Mouse (Mus musculus) liver, embryonic 16.5 days (tissue): ENCODE results near the gene Kcnk3. TPM values are rescaled to one million over a fixed set of nuclear protein-coding genes. Genes with fewer than 3 reads are reported as not detected.

Experiments used
- ATAC-seq: fragments of 200-750 bp; cut with Nextera tagmentation; 2 replicates; pipeline ENCODE4 v1.8.0; 2017; ENCODE audit warnings: low read depth, mild to moderate bottlenecking, moderate number of reproducible peaks, moderate library complexity
- H3K27ac ChIP-seq: fragments of 300-500 bp; sonication (generic); 2 replicates; pipeline ENCODE4 v1.5.1; 2014; ENCODE audit warnings: mild to moderate bottlenecking, low read length
- H3K27me3 ChIP-seq: fragments of 300-500 bp; sonication (generic); 2 replicates; pipeline ENCODE4 v1.6.1; 2014; ENCODE audit warnings: low read depth, low read length, mixed read lengths; ENCODE audit not compliant: control insufficient read depth, insufficient read depth
- H3K36me3 ChIP-seq: fragments of 300-500 bp; sonication (generic); 2 replicates; pipeline ENCODE4 v1.6.1; 2014; ENCODE audit warnings: mild to moderate bottlenecking; ENCODE audit not compliant: control insufficient read depth, insufficient read depth
- H3K4me1 ChIP-seq: fragments of 300-500 bp; sonication (generic); 2 replicates; pipeline ENCODE4 v1.6.1; 2014; ENCODE audit warnings: low read depth, low read length, mixed read lengths; ENCODE audit not compliant: control insufficient read depth
- H3K4me2 ChIP-seq: fragments of 300-500 bp; sonication (generic); 2 replicates; pipeline ENCODE4 v1.6.1; 2014; ENCODE audit warnings: low read depth, low read length, mixed read lengths
- H3K4me3 ChIP-seq: fragments of 300-500 bp; sonication (generic); 2 replicates; pipeline ENCODE4 v1.5.1; 2014; ENCODE audit warnings: low read depth, mild to moderate bottlenecking, low read length
- H3K9ac ChIP-seq: fragments of 300-500 bp; sonication (generic); 2 replicates; pipeline ENCODE4 v1.6.1; 2014; ENCODE audit warnings: low read depth, low read length
- H3K9me3 ChIP-seq: fragments of 300-500 bp; sonication (generic); replicated peaks from 2 replicates; pipeline ENCODE4 v1.6.1; 2016; ENCODE audit warnings: low read length; ENCODE audit not compliant: control insufficient read depth
- WGBS: fragments of 180-500 bp; shearing (Covaris S2); extraction: QIAGEN DNeasy Blood & Tissue Kit; methylation state at CpG from one replicate; pipeline ENCODE4 v1.1.7; 2014; ENCODE audit not compliant: insufficient replicate concordance; 5-methylcytosine and 5-hydroxymethylcytosine counted together
- polyA plus RNA-seq: library from polyadenylated mRNA; unstranded; fragments of >200 nt; fragmentation: Nextera tagmentation; extraction: Ambion mirVana; gene quantifications from 2 replicates; pipeline ENCODE4 v1.2.1, GENCODE M21; 2015

The Kcnk3 gene
- polyA plus RNA-seq, 1 experiment from 2014 or later = 0.47 TPM

GRCm38 (mm10) chr5:30559421-30559820, 28.5 kb upstream of the Kcnk3 start:
- no peak overlapping the region for H3K4me3 ChIP-seq
- no peaks in the 10 kb centered on the region for H3K4me1 ChIP-seq
- no peaks in the 10 kb centered on the region for H3K9me3 ChIP-seq
- H3K9ac ChIP-seq = no peak overlapping the region
- H3K27me3 ChIP-seq = no peaks in the 10 kb centered on the region
- no peak overlapping the region for H3K27ac ChIP-seq
- H3K36me3 ChIP-seq = no peaks in the 10 kb centered on the region
- ATAC-seq = no peak
- H3K4me2 ChIP-seq = no peak overlapping the region
- WGBS = 61% methylated on average over 3 of the region's 3 CpGs

- Histone ChIP-seq H3K27ac (no peak overlapping the region), H3K4me3 (no peak overlapping the region), H3K27me3 (no peaks in the 10 kb centered on the region), H3K9me3 (no peaks in the 10 kb centered on the region), H3K4me2 (no peak overlapping the region), H3K4me1 (no peaks in the 10 kb centered on the region), H3K9ac (no peak overlapping the region), H3K36me3 (no peaks in the 10 kb centered on the region)
- ATAC-seq = no peak
- 19% methylated on average over 3 of the region's 3 CpGs for WGBS
These were observed 27.9 kb upstream of the Kcnk3 start for GRCm38 (mm10) chr5:30559986-30560493.

DNA sequence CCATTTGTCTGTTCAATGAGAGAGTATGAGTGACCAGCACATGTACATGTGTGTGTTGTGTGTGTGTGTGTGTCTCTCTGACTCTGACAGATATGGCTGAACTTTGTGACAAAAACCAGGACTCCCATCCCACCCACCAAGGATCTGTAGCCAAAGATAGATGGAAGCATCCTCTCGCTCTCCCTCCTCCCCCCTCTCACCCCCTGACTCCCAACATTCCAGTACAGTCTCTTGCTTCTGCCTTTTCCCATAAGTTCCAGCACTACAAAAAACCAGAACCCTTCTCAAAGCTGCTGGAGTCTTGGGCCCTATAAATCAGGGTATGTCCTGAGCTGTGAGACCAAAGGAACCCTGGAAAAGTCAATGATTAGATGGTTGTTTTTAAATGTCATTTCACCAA, 19.5 kb upstream of the Kcnk3 start:
- WGBS = 82% methylated on average over 1 of the region's 1 CpGs
- ATAC-seq = no peak

GRCm38 (mm10) chr5:30571820-30572219, 16.1 kb upstream of the Kcnk3 start:
- Histone ChIP-seq H3K27me3 (no peaks in the 10 kb centered on the region), H3K36me3 (no peaks in the 10 kb centered on the region), H3K4me2 (no peak overlapping the region), H3K9me3 (no peaks in the 10 kb centered on the region), H3K4me1 (no peaks in the 10 kb centered on the region; the same call in 1 of the 2 replicates), H3K4me3 (no peak overlapping the region), H3K9ac (no peak overlapping the region), H3K27ac (no peak overlapping the region)
- no peak for ATAC-seq
- WGBS = 53% methylated on average over 5 of the region's 5 CpGs

More for the DNA sequence above, 19.5 kb upstream of the Kcnk3 start:
- Histone ChIP-seq H3K9me3 (no peaks in the 10 kb centered on the region), H3K36me3 (no peaks in the 10 kb centered on the region), H3K4me3 (no peak overlapping the region), H3K27me3 (no peaks in the 10 kb centered on the region), H3K9ac (no peak overlapping the region), H3K4me1 (no peaks in the 10 kb centered on the region), H3K4me2 (no peak overlapping the region), H3K27ac (no peak overlapping the region)

GRCm38 (mm10) chr5:30574367-30574766, 13.6 kb upstream of the Kcnk3 start:
- Histone ChIP-seq H3K27me3 (peaks cover 2% of the 10 kb centered on the region; the same call in 1 of the 2 replicates), H3K4me2 (no peak overlapping the region), H3K4me3 (no peak overlapping the region), H3K27ac (no peak overlapping the region), H3K9ac (no peak overlapping the region), H3K4me1 (no peaks in the 10 kb centered on the region; the same call in 1 of the 2 replicates), H3K36me3 (no peaks in the 10 kb centered on the region), H3K9me3 (no peaks in the 10 kb centered on the region)
- no peak for ATAC-seq
- 67% methylated on average over 8 of the region's 8 CpGs for WGBS

DNA sequence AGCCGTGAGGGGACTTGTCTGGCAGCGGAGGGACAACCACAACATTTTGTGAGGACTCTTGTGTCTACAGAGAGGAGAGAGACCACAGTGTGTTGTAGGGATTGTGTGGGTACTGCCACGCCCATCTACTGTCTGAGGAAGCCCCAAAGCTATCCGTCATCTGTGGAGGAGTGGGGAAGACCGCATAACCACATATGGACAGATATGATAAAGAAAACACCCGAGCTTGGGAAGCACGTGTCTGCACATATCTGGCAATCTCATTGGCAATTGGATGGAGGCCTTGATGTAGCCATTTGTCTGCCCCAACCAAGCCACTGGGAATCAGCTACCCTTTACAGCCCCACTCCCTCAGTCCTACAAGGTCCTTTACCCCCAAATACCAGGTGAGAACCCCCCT, 11.7 kb upstream of the Kcnk3 start:
- Histone ChIP-seq H3K27ac (no peak overlapping the region), H3K4me2 (no peak overlapping the region), H3K9ac (no peak overlapping the region), H3K4me3 (no peak overlapping the region), H3K4me1 (no peaks in the 10 kb centered on the region; the same call in 1 of the 2 replicates), H3K36me3 (no peaks in the 10 kb centered on the region), H3K9me3 (no peaks in the 10 kb centered on the region), H3K27me3 (peaks cover 2% of the 10 kb centered on the region; the same call in 1 of the 2 replicates)
- 29% methylated on average over 7 of the region's 7 CpGs for WGBS
- no peak for ATAC-seq

DNA sequence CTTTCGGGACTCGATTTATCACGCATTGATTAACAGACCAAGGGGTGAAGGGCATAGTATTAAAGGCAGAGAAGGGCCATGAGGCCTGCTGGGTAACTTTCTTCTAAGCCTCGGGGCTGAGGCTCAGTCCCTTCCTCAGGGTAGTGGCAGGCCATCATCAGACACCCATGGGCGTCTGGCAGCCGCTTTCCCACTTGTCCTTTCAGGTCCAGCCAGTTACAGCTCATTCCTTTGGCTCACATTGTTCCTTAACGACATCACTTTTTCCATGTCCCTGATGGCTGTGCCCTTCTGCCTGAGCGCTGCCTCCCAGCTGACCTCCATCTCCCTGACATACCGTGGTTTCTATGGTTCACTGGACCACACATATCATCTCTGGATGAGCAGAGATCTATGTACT, 10.7 kb upstream of the Kcnk3 start:
- H3K4me1 ChIP-seq = no peaks in the 10 kb centered on the region; the same call in 1 of the 2 replicates
- ATAC-seq = no peak
- no peak overlapping the region for H3K4me2 ChIP-seq
- 61% methylated on average over 9 of the region's 9 CpGs for WGBS
- no peaks in the 10 kb centered on the region for H3K36me3 ChIP-seq
- peaks cover 2% of the 10 kb centered on the region; the same call in 1 of the 2 replicates for H3K27me3 ChIP-seq
- no peak overlapping the region for H3K9ac ChIP-seq
- no peak overlapping the region for H3K4me3 ChIP-seq
- H3K27ac ChIP-seq = no peak overlapping the region
- H3K9me3 ChIP-seq = no peaks in the 10 kb centered on the region

GRCm38 (mm10) chr5:30577654-30578310, 10.2 kb upstream of the Kcnk3 start:
- no peak for ATAC-seq
- no peak overlapping the region for H3K4me2 ChIP-seq
- 67% methylated on average over 12 of the region's 12 CpGs for WGBS

DNA sequence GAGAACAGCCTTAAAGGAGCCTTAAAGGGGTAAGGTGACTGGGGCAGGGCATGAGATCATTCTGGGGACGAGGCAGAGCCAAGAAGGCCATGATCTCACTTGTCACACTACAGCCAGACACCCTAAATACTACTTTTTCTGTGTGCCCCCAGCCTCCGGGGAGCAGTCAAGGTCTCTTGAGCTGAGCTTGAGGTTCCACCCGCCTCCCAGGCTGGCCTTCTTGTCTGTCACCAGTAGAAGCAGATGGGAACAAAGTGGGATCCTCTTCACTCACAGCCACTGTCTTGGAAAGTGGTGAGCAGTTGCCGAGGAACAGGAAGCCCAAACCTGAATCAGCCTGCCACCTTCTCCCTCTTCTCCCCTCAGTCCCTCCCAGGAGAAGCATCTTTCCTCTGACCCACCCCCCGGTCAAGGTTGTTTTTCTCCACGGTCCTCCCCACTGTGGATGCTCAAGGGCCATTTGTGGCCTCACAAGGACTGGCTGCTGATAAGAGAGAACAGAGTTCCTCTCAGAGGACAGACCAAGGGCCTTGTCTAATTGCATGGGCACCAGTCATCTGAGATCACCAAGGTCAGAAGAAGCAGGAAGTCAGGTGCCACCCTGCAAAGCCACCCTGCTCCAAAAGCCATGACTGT, 9.4 kb upstream of the Kcnk3 start:
- ATAC-seq = no peak
- Histone ChIP-seq H3K4me3 (no peak overlapping the region), H3K27ac (no peak overlapping the region), H3K9me3 (no peaks in the 10 kb centered on the region), H3K27me3 (peaks cover 2% of the 10 kb centered on the region; the same call in 1 of the 2 replicates), H3K4me2 (no peak overlapping the region), H3K36me3 (no peaks in the 10 kb centered on the region), H3K9ac (no peak overlapping the region), H3K4me1 (no peaks in the 10 kb centered on the region; the same call in 1 of the 2 replicates)
- WGBS = 51% methylated on average over 6 of the region's 6 CpGs

More at GRCm38 (mm10) chr5:30577654-30578310, 10.2 kb upstream of the Kcnk3 start:
- H3K9me3 ChIP-seq = no peaks in the 10 kb centered on the region
- H3K4me3 ChIP-seq = no peak overlapping the region
- no peak overlapping the region for H3K27ac ChIP-seq
- H3K27me3 ChIP-seq = peaks cover 2% of the 10 kb centered on the region; the same call in 1 of the 2 replicates
- no peaks in the 10 kb centered on the region for H3K36me3 ChIP-seq
- no peaks in the 10 kb centered on the region; the same call in 1 of the 2 replicates for H3K4me1 ChIP-seq
- H3K9ac ChIP-seq = no peak overlapping the region
